Mouse (Mus musculus): ENCODE measurements around the gene Arhgef12. TPM values are rescaled to one million over a fixed set of nuclear protein-coding genes. Genes with fewer than 3 reads are reported as not detected.

The Arhgef12 gene
- polyA plus RNA-seq, 1 experiment from 2014 or later = 14.8 TPM

DNA sequence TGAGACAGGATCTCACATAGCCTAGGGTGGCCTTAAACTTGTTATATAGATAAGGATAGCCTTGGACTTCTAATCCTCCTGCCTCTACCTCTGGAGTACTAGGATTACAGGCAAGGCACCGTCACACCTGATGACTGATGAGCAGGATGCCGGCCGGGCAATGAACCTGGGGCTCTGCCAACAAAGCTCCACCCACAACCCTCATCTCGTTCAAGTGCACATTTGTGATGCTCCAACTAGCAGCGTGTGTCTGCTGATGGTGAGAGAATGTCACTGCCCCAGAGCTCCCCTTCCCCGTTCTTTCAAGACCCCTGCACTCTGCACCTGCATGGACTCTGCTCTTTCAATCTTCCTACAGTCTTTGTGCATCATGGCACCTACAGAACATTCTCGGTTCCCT is 174.9 kb downstream of the Arhgef12 start:
- no peak overlapping the region for H3K4me2 ChIP-seq (ENCODE audit: low read depth, low read length, severe bottlenecking)
- no peak overlapping the region for H3K9ac ChIP-seq (ENCODE audit: low read length)
- DNase-seq (ENCODE audit: low spot score) = no peak
- H3K4me3 ChIP-seq (ENCODE audit: low read depth, low read length) = no peak overlapping the region
- no peak for ATAC-seq (replicated peaks; ENCODE audit: low FRiP score)
- no peak overlapping the region for H3K27ac ChIP-seq (ENCODE audit: low read depth, low read length)
- 73% methylated on average over 7 of the region's 7 CpGs for WGBS
- no peaks in the 10 kb centered on the region for H3K36me3 ChIP-seq (ENCODE audit: control insufficient read depth, insufficient read depth, low read length)
- H3K27me3 ChIP-seq (ENCODE audit: control insufficient read depth, insufficient read depth, low read length) = no peaks in the 10 kb centered on the region
- H3K9me3 ChIP-seq (ENCODE audit: control insufficient read depth, low read length) = no peaks in the 10 kb centered on the region
- no peaks in the 10 kb centered on the region; the same call in none of the 2 replicates for H3K4me1 ChIP-seq (replicated peaks; ENCODE audit: control insufficient read depth, insufficient read depth, low read length)

- H3K9me3 ChIP-seq (ENCODE audit: control insufficient read depth, low read length) = no peaks in the 10 kb centered on the region
- DNase-seq (ENCODE audit: low spot score) (no peak), ATAC-seq (replicated peaks; ENCODE audit: low FRiP score) (no peak)
- 76% methylated on average over 10 of the region's 10 CpGs for WGBS
- H3K9ac ChIP-seq (ENCODE audit: low read length) = no peak overlapping the region
- no peak overlapping the region for H3K4me2 ChIP-seq (ENCODE audit: low read depth, low read length, severe bottlenecking)
- H3K4me3 ChIP-seq (ENCODE audit: low read depth, low read length) = no peak overlapping the region
- H3K27me3 ChIP-seq (ENCODE audit: control insufficient read depth, insufficient read depth, low read length) = no peaks in the 10 kb centered on the region
- H3K4me1 ChIP-seq (replicated peaks; ENCODE audit: control insufficient read depth, insufficient read depth, low read length) = no peaks in the 10 kb centered on the region; the same call in none of the 2 replicates
- no peak overlapping the region for H3K27ac ChIP-seq (ENCODE audit: low read depth, low read length)
- no peaks in the 10 kb centered on the region for H3K36me3 ChIP-seq (ENCODE audit: control insufficient read depth, insufficient read depth, low read length)
Measured at GRCm38 (mm10) chr9:42927498-42927897, 179.5 kb downstream of the Arhgef12 start.

DNA sequence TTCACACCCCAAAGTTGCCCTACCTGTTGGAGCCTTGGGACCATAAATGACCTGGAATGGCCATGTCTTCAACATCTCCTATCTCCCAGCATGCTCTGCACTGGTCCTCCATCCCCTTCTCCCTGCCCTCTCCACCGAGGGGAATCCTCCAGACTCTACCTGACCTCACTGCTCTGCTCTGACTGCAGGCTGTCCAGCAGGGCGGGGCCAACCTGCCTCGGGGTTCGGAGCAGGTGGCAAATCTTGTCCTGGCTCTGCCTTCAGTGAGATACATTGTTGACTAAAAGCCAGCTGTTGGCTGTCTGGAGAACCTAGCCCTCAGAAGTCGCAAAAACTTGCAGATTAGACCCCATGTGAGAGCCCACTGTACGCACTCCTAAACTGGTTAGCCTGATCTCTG is 180.5 kb downstream of the Arhgef12 start:
- H3K27me3 ChIP-seq (ENCODE audit: control insufficient read depth, insufficient read depth, low read length) = no peaks in the 10 kb centered on the region
- no peak overlapping the region for H3K27ac ChIP-seq (ENCODE audit: low read depth, low read length)
- H3K9ac ChIP-seq (ENCODE audit: low read length) = no peak overlapping the region
- H3K9me3 ChIP-seq (ENCODE audit: control insufficient read depth, low read length) = no peaks in the 10 kb centered on the region
- H3K4me2 ChIP-seq (ENCODE audit: low read depth, low read length, severe bottlenecking) = no peak overlapping the region
- DNase-seq (ENCODE audit: low spot score) = no peak
- no peaks in the 10 kb centered on the region for H3K36me3 ChIP-seq (ENCODE audit: control insufficient read depth, insufficient read depth, low read length)
- H3K4me3 ChIP-seq (ENCODE audit: low read depth, low read length) = no peak overlapping the region
- peaks cover 2% of the 10 kb centered on the region for H3K4me1 ChIP-seq (replicated peaks; ENCODE audit: control insufficient read depth, insufficient read depth, low read length)
- WGBS = 84% methylated on average over 6 of the region's 6 CpGs
- ATAC-seq (replicated peaks; ENCODE audit: low FRiP score) = no peak

DNA sequence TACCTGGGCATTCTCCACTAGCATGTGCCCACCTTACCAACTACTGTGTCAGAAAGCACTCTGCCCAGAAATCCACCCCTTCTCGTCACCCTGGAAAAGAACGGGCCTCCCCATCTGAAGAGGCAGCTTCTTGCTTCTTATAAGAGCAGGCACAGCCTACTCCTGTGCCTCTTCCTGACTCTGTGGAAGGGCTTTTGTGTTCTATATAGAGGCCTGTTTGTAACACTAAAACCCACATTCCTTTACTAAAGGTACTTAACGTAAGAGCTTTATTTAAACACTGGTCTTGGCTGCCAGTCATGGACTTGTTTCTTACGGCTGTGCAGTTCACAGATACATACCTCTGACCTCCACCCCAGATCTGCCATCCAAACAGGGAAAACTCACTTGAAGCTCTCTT is 185.2 kb downstream of the Arhgef12 start:
- no peak overlapping the region for H3K4me3 ChIP-seq (ENCODE audit: low read depth, low read length)
- H3K27me3 ChIP-seq (ENCODE audit: control insufficient read depth, insufficient read depth, low read length) = no peaks in the 10 kb centered on the region
- H3K4me1 ChIP-seq (replicated peaks; ENCODE audit: control insufficient read depth, insufficient read depth, low read length) = peaks cover 4% of the 10 kb centered on the region; the same call in 1 of the 2 replicates
- WGBS = 62% methylated on average over 4 of the region's 4 CpGs
- no peaks in the 10 kb centered on the region for H3K36me3 ChIP-seq (ENCODE audit: control insufficient read depth, insufficient read depth, low read length)
- ATAC-seq (replicated peaks; ENCODE audit: low FRiP score) = no peak
- no peak overlapping the region for H3K9ac ChIP-seq (ENCODE audit: low read length)
- H3K9me3 ChIP-seq (ENCODE audit: control insufficient read depth, low read length) = no peaks in the 10 kb centered on the region
- H3K4me2 ChIP-seq (ENCODE audit: low read depth, low read length, severe bottlenecking) = no peak overlapping the region
- no peak for DNase-seq (ENCODE audit: low spot score)
- no peak overlapping the region for H3K27ac ChIP-seq (ENCODE audit: low read depth, low read length)

DNA sequence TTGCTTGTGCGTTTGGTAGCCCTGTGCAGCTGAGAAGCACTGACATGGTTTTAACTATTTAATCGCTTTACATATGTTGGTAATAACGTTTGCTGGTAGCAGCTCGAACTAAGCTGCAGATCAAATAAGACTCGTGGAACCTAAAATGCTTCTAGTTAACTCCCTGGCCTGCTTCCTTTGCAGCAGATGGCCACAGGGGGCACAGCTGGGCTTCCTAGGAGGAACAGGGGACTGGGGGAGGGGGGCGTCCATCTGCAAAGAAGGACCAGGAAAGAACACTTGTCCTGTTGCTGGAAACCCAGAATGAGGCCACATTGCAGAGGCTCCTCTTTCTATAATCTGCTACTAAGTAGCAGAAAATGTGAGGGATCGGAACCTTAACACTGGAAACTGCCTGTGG is 186.8 kb downstream of the Arhgef12 start:
- no peaks in the 10 kb centered on the region for H3K9me3 ChIP-seq (ENCODE audit: control insufficient read depth, low read length)
- peaks cover 4% of the 10 kb centered on the region; the same call in 1 of the 2 replicates for H3K4me1 ChIP-seq (replicated peaks; ENCODE audit: control insufficient read depth, insufficient read depth, low read length)
- no peak overlapping the region for H3K9ac ChIP-seq (ENCODE audit: low read length)
- no peaks in the 10 kb centered on the region for H3K36me3 ChIP-seq (ENCODE audit: control insufficient read depth, insufficient read depth, low read length)
- ATAC-seq (replicated peaks; ENCODE audit: low FRiP score) (no peak), DNase-seq (ENCODE audit: low spot score) (no peak)
- H3K4me3 ChIP-seq (ENCODE audit: low read depth, low read length) = no peak overlapping the region
- no peak overlapping the region for H3K4me2 ChIP-seq (ENCODE audit: low read depth, low read length, severe bottlenecking)
- H3K27me3 ChIP-seq (ENCODE audit: control insufficient read depth, insufficient read depth, low read length) = no peaks in the 10 kb centered on the region
- H3K27ac ChIP-seq (ENCODE audit: low read depth, low read length) = no peak overlapping the region
- WGBS = 45% methylated on average over 7 of the region's 7 CpGs

- peaks cover 4% of the 10 kb centered on the region; the same call in 1 of the 2 replicates for H3K4me1 ChIP-seq (replicated peaks; ENCODE audit: control insufficient read depth, insufficient read depth, low read length)
- 88% methylated on average over 7 of the region's 7 CpGs for WGBS
- H3K9ac ChIP-seq (ENCODE audit: low read length) = no peak overlapping the region
- H3K27ac ChIP-seq (ENCODE audit: low read depth, low read length) = no peak overlapping the region
- no peak overlapping the region for H3K4me3 ChIP-seq (ENCODE audit: low read depth, low read length)
- ATAC-seq (replicated peaks; ENCODE audit: low FRiP score) (no peak), DNase-seq (ENCODE audit: low spot score) (no peak)
- H3K9me3 ChIP-seq (ENCODE audit: control insufficient read depth, low read length) = no peaks in the 10 kb centered on the region
- H3K36me3 ChIP-seq (ENCODE audit: control insufficient read depth, insufficient read depth, low read length) = no peaks in the 10 kb centered on the region
- no peak overlapping the region for H3K4me2 ChIP-seq (ENCODE audit: low read depth, low read length, severe bottlenecking)
- no peaks in the 10 kb centered on the region for H3K27me3 ChIP-seq (ENCODE audit: control insufficient read depth, insufficient read depth, low read length)
Measured at GRCm38 (mm10) chr9:42917911-42918310, 189.1 kb downstream of the Arhgef12 start.

Other genes with a start within 250 kb of the Arhgef12 start
- gene Grik4, start 162.7 kb downstream of the Arhgef12 start, polyA plus RNA-seq (2014; fragmentation: Nextera tagmentation; extraction: Ambion mirVana) = 0.97 and 1.1 TPM in 2 replicates
- gene Tmem136, start 9.3 kb upstream of the Arhgef12 start, polyA plus RNA-seq (2014; fragmentation: Nextera tagmentation; extraction: Ambion mirVana) = 13.5 and 13.8 TPM in 2 replicates
- not detected in 2 replicates for gene Pou2f3, start 103.1 kb upstream of the Arhgef12 start, polyA plus RNA-seq (2014; fragmentation: Nextera tagmentation; extraction: Ambion mirVana)
- 38.9 and 46.7 TPM in 2 replicates for gene Oaf, start 132.7 kb upstream of the Arhgef12 start, polyA plus RNA-seq (2014; fragmentation: Nextera tagmentation; extraction: Ambion mirVana)
- gene Trim29, start 203.6 kb upstream of the Arhgef12 start, polyA plus RNA-seq (2014; fragmentation: Nextera tagmentation; extraction: Ambion mirVana) = 1.3 and 1.6 TPM in 2 replicates

All from forebrain, embryonic 11.5 days (tissue).